Mouse (Mus musculus) kidney, adult 2 months (tissue): ENCODE data around the gene Pgk1.

Experiments used
- CTCF ChIP-seq: fragments of 200-500 bp; conservative IDR thresholded peaks from 2 replicates; pipeline ENCODE4 v1.5.1; 2011; ENCODE audit warnings: low read depth, mild to moderate bottlenecking, control low read depth, low read length, moderate library complexity, mixed read lengths; ENCODE audit not compliant: insufficient read depth, insufficient read length
- POLR2A ChIP-seq: fragments of 200-500 bp; IDR thresholded peaks from one replicate; pipeline ENCODE4 v1.6.1; 2011; ENCODE audit warnings: low read depth, low read length, control low read depth

DNA sequence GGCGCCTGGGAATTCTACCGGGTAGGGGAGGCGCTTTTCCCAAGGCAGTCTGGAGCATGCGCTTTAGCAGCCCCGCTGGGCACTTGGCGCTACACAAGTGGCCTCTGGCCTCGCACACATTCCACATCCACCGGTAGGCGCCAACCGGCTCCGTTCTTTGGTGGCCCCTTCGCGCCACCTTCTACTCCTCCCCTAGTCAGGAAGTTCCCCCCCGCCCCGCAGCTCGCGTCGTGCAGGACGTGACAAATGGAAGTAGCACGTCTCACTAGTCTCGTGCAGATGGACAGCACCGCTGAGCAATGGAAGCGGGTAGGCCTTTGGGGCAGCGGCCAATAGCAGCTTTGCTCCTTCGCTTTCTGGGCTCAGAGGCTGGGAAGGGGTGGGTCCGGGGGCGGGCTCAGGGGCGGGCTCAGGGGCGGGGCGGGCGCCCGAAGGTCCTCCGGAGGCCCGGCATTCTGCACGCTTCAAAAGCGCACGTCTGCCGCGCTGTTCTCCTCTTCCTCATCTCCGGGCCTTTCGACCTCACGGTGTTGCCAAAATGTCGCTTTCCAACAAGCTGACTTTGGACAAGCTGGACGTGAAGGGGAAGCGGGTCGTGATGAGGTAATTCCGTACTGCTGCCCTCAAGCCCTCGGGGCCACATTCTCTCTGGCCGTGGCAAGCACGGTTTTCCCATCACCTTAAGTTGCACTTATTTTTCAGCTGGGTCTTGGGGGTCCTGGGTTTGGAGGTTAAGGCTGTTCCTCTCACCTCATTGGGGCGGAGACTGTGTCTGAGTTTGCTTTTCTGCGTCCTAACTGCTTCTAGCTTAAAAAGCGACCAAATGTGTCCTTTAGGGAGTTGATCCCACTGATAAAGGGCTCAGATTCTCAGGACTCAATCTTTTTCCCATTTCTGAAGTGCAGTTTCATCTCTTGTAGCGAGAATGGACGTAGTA is at the start of gene Pgk1:
- 0 out of 2 replicates have a peak, but pooled peaks have one; percentile 23 for TF ChIP-seq CTCF
- TF ChIP-seq POLR2A = peak; percentile 26
